Mouse (Mus musculus): ENCODE results near the gene Ripor1. TPM values are rescaled to one million over a fixed set of nuclear protein-coding genes. Genes with fewer than 3 reads are reported as not detected.
A peak's percentile ranks its signal among the peaks of the same experiment; 100 is the strongest.

Gene Ripor1
- total RNA-seq, 4 experiments from 2014 or later = 45.5 to 50.0 (median 47.4) TPM

DNA sequence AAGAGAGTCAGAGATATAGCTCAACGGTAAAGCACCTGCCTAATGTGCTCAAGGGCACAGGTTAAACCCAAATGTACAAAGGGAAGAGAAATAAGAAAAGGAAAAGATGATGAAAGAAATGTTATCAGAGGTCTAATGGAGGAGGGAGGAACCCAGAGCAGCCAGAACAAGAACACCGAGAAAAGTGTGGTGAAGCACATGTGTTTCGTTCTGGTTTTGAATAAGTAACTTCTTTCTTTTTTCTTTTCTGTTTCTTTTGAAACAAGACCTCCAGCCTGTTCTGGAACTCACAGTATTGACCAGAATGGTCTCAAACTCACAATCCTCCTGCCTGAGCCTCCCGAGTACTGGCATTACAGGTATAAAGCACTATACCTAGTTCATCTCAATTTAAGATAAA lies 24.3 kb downstream of the Ripor1 start:
- no peak for DNase-seq (ENCODE audit: low spot score)

DNA sequence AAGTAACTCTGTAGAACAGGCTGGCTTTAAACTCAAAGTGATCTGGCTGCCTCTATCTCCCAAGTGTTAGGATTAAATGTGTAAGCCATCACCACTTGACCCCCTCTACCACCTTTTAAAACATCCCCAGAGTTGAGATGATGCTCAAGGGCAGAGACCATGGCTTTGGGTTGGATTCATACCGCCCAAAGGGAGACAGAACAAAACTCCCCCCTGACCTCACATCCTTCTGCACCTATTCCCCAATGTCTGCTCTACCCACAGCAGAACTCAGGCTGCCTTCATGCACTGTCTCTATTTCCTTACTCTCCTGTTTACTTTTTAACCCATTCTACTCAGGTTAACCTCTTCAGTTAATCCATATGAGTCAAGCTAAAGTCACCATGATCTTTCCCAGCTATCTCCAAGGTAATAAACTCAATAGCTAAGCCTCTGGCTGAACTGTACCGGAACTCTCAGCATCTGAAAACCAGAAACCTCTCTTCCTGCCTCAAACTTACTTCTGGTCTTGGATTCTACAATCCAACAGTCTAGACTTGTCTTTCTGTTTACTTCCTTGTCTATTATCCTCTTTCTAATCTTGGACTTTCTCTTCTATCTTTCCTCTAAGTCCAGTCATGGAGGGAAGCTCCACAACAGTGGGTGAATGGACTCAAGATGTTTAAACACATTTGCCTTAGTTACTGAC lies 29.9 kb downstream of the Ripor1 start:
- no peak for DNase-seq (ENCODE audit: low spot score)

DNA sequence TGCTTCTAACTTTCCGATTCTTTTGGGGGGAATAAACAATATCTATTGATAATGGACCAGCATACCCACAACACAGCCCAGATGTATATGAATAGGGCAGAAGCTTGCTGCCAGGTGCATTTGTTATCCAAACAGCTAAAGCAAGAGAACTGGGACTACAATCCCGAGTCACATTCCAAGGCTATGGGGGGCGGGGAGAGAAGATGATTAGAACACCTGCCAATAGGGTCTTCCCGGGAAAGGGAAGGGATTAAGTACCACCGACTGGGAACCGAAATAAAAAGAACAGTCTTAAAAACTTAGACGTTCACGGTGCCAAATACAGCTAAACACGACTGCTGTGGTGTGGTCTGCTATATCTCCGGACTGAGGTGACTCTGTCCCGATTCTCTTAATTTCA lies 30.4 kb downstream of the Ripor1 start:
- no peak for DNase-seq (ENCODE audit: low spot score)

DNA sequence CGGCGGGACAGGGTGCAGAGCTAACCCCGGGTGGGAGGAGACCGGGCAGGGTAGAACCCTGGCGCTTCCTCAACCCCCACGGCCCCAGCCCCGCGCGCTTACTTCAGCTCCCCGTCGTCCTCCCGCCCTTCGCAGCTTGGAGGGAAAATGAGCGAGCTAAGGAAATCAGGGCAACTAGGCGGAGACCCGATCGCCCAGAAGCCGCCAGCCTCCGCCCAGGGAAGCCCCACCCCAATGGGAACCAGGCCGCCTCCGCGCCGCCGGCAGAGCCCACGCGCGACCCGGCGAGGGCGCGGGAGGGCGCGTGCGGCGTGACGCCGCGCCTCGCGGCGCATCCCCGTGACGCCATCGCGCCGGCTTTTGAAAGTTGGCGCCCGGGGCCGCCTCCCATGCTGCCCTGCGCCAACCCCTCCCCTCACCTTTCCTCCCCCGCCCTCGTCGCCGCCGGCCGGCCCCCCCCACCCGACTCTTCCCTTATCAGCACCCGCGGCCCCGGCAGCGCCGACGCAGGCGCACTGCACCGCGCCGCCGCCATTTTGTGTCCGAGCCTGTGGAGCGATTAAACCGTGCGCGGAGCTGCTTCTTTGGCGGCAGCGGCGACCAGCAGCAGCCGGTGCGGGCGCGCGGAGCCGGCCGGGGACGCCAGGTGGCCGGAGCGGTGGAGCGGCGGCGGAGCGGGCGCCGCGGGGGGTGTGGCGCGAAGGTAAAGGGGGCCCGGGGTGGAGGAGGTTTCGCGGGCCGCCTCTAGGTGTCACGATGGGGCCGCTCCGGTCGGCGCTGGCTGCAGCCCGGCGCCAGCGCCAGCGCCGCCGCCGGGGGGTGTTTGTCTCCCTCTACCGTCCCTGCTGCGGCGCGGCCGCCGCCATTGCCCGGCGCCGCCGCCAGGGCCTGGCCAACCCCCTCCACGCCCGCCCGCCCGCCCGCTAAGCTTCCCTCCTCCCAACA lies 31.2 kb downstream of the Ripor1 start, which contains the start of gene Ctcf:
Ctcf (plus strand) TSS at position 551 of the 945 bp plus-strand sequence.
- peak; percentile 85 for DNase-seq (ENCODE audit: low spot score)

DNA sequence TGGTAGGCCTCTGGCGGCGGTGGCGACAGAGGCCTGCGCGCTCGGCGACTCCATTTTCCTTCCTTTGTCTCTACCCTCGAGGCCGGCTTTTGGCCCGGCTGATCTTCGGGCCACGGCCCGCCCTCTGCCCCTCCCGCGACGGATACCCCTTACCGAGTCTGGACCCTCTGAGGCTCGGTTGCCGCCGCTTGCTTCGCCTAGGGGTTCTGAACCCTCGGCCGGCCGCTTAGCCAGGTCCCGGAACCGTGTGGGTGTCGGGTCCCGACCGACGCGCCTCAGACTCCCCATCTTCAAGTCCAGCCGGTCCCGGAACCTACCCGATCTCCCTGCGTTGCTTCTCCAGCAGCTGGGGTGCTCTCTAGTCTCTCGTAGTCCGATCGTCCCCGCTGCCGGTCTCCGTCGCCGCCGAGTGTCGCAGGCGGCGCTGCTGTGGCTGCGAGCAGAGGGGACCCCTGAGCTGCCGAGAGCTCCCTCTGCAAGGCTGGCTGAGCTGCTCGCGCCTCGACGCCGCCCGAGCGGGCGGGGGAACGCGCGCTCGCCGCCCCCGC lies 32.0 kb downstream of the Ripor1 start, which contains the start of gene Agrp:
Agrp (minus strand) TSS at position 431 of the 548 bp plus-strand sequence.
- peak; percentile 50 for DNase-seq (ENCODE audit: low spot score)

DNA sequence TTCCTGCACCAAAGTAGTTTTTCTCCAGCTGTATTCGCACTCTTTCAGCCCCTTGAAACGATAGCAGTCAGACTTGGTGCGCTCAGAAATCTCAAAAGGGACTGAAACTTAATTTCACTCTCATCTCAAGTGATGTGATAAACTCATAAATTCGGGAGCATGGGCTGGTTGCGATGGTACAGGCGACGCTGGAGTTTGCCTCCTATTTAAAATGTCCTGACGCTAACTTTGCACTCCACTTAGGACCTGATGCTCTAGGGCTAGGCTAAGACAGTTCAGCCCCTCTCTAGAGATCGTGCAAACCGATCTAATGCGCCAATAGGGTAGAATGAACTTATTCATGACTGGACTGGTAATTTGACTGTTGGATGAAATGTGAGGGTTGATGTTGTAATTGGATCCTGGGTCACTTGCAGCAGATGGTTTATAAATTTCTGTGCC lies 32.6 kb downstream of the Ripor1 start:
- no peak for DNase-seq (ENCODE audit: low spot score)

DNA sequence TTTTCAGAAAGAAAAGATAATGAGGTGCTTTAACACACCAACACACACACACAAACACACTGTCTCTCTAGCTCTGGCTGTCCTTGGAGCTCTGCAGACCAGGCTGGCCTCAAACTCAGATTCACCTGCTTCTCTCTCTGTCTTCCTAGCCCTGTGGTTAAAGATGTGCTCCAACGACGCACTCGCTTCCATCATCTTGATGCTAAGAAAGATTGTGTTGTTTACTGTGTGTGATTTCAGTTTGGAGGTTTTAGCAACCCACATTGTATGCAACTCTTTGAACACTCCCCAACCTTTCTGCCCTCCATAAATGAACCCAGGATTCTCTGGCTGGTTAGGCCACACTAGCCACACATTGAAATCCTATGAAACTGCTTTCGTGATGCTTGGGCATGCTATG lies 33.5 kb downstream of the Ripor1 start:
- DNase-seq (ENCODE audit: low spot score) = no peak

DNA sequence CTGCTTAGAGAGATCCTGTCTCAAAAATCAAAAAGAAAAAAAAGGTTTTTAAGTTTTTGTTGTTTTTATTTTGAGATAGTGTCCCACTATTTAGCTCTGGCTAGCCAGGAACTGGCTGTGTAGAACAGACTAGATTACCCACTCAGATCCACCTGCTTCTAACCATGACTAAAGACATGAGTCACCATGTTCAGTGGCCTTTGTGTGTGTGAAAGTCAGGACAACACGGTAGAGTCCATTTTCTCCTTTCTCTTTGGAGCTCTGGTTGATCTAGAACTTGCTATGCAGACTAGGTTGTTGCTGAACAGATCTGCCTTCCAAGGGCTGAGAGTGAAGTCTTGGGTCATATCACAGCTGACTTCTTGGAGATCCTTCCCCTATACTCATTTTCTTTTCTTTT lies 34.8 kb downstream of the Ripor1 start:
- DNase-seq (ENCODE audit: low spot score) = no peak

DNA sequence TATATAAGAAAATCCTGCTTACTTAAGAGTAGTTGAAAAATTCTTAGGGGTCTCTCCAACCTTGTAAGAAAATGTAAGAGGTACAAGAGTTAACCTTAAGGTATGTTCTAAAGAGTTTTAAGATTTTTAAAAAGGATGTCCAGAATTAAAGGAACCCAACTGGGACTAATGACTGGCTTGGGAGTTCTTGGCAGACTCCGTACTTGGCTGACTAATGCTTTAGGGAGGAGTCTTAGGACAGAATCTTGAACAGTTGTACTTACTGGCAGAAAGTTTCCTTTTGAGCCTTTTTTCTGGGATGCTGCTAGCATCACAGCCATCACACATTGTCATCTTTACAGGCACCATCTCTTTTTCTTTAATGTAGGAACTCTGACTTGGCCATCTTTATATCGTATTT lies 35.5 kb downstream of the Ripor1 start:
- no peak for DNase-seq (ENCODE audit: low spot score)

DNA sequence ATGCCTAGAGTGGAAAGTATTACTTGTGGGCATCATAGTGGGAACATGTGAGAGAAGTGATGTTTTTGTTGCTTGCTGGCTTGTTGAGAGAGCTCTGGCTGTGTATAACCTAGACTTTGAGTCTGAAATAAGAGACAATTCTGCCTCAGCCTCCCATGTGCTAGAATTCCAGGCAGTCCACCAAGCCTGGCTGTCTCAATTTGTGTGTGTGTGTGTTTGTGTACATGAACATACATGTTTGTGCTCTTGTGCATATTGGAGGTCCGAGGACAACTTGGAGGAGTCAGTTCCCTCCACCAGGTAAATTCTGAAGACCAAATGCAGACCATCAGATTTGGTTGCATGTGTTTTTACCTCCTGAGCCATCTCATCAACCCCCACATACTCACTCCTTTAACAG lies 40.1 kb downstream of the Ripor1 start:
- DNase-seq (ENCODE audit: low spot score) = no peak

DNA sequence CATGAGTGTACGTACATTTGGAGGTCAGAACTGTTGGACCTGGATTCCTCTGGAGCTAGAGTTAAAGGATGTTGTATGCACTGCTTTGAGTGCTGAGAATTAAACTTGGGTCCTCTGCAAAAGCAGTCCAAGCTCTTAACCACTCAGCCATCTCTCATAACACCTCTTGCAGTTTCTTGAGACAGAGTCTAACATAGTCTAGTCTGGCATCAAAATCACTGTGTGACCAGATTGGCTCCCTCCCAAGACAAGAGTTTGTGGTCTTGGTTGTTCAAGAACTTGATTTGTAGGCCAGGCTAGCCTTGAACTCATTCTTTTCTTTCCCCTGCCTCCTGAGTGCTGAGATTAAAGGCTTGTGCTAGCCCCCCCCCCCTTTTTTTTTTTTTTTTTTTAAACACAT lies 43.9 kb downstream of the Ripor1 start:
- DNase-seq (ENCODE audit: low spot score) = no peak

DNA sequence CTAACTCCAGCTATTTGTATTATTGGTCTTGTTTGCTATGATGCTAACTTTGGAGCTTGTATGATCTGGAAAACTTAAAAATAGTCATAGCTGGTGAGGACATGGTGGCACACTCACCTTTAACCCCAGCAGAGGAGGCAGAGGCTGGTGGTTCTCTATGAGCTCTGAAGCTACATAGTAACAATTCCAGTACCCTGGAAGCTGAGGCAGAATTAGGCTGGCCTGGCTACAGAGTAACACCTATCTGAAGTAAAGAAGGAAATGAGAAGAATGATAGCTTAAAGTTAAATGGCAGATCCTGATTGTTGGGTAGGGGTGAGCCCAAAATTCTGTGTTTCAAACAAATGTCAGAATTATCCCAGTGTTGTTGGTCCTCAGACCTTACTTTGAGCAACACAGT lies 52.6 kb downstream of the Ripor1 start:
- DNase-seq (ENCODE audit: low spot score) = no peak

DNA sequence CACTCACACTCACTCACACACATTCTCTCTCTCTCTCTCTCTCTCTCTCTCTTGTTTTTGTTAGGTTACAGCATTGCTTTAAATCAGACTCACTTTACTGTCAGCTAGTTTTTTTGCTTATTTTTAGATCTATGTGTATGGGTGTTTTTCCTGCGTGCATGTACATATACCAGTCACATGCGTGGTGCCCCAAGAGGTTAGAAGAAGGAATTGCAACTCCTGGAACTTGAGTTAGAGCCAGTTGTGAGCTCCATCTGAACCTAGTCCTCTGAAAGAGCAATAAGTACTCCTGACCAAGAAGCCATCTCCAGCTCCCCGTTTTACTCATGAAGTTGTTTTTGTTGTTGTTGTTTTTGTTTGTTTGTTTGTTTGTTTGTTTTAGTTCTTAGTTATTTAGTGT lies 56.1 kb downstream of the Ripor1 start:
- no peak for DNase-seq (ENCODE audit: low spot score)

Small RNA genes lying within 50 kb of the gene (microRNA-seq; reads per million reads assigned to microRNA genes)
- not detected for gene Mir1966

Other genes with a start within 250 kb of the Ripor1 start
- not detected for gene Plekhg4, start 232.0 kb upstream of the Ripor1 start, total RNA-seq (2022)
- gene Kctd19, start 191.8 kb upstream of the Ripor1 start, total RNA-seq (2022) = under 1 TPM in 3 of 4 experiments, not detected in 1; 0.11 to 0.31 (median 0.28) TPM
- under 1 TPM; 0.19 to 0.56 (median 0.45) TPM for gene Lrrc36, start 191.7 kb upstream of the Ripor1 start, total RNA-seq (2022)
- 10 to 100 TPM; 25.8 to 42.5 (median 34.9) TPM for gene Tppp3, start 133.7 kb upstream of the Ripor1 start, total RNA-seq (2022)
- 10 to 100 TPM; 13.0 to 15.3 (median 13.5) TPM for gene Zdhhc1, start 108.4 kb upstream of the Ripor1 start, total RNA-seq (2022)
- under 1 TPM in 1 of 4 experiments, not detected in 3; 0.22 TPM for gene Hsd11b2, start 86.5 kb upstream of the Ripor1 start, total RNA-seq (2022)
- 10 to 100 TPM; 41.6 to 53.8 (median 51.7) TPM for gene Atp6v0d1, start 39.2 kb upstream of the Ripor1 start, total RNA-seq (2022)
- gene Ctcf, start 31.3 kb downstream of the Ripor1 start, total RNA-seq (2022) = 10 to 100 TPM; 37.4 to 46.3 (median 40.7) TPM
- gene Agrp, start 32.1 kb downstream of the Ripor1 start, total RNA-seq (2022) = not detected
- gene Carmil2, start 81.0 kb downstream of the Ripor1 start, total RNA-seq (2022) = under 1 TPM; 0.13 to 0.22 (median 0.14) TPM
- 10 to 100 TPM; 10.2 to 11.5 (median 10.5) TPM for gene Acd, start 95.8 kb downstream of the Ripor1 start, total RNA-seq (2022)
- gene Pard6a, start 95.9 kb downstream of the Ripor1 start, total RNA-seq (2022) = 1 to 10 TPM; 5.9 to 8.1 (median 7.0) TPM
- gene 4933405L10Rik, start 102.4 kb downstream of the Ripor1 start, total RNA-seq (2022) = not detected
- gene Enkd1, start 103.0 kb downstream of the Ripor1 start, total RNA-seq (2022) = 1 to 10 TPM; 1.2 to 2.7 (median 2.3) TPM
- gene Gfod2, start 153.4 kb downstream of the Ripor1 start, total RNA-seq (2022) = 1 to 10 TPM; 2.8 to 3.9 (median 3.5) TPM
- gene Ranbp10, start 222.1 kb downstream of the Ripor1 start, total RNA-seq (2022) = 10 to 100 TPM; 17.4 to 20.0 (median 18.7) TPM
- gene Tsnaxip1, start 222.5 kb downstream of the Ripor1 start, total RNA-seq (2022) = not detected
- gene Cenpt, start 248.0 kb downstream of the Ripor1 start, total RNA-seq (2022) = 1 to 10 TPM; 2.0 to 2.6 (median 2.5) TPM
- 10 to 100 TPM; 26.4 to 30.7 (median 28.0) TPM for gene Thap11, start 249.9 kb downstream of the Ripor1 start, total RNA-seq (2022)